Mouse (Mus musculus): Measurements from ENCODE around the gene Dhrs3.

GRCm38 (mm10) chr4:144977057-144977456, 84.4 kb downstream of the Dhrs3 start:
- no peak for TF ChIP-seq ZNF384 (IDR thresholded peaks at IDR 0.05; ENCODE audit: low read depth, low read length)
- TF ChIP-seq HCFC1 (IDR thresholded peaks at IDR 0.05; ENCODE audit: borderline replicate concordance, insufficient read depth, low read length) = no peak
- TF ChIP-seq MAFK (IDR thresholded peaks at IDR 0.05; ENCODE audit: insufficient read depth, low read depth, low read length) = no peak

Measured in ES-E14 (cell line).